Comparison of ENCODE assay signal across 12 mouse cellular contexts in the genomic region with DNA sequence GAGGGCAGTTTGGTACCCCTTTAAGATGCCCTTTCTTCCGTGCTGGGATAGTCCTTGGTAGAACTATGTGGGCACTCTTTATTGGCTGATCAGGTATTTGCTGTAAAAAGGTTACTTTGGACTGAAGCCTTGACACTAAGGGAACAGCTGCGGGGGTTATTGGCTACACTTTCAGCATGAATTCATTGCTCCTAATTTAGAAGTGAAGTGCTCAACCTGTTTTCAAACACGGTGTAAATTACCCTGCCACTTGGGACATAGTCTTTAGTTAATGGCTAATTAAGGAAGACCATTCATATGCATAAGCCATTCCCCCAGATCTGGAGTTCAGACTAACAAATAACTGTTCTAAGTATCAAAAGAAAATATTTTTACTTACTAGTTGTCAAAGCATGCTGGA. TPM values are rescaled to one million over a fixed set of nuclear protein-coding genes. Genes with fewer than 3 reads are reported as not detected.
A peak's percentile ranks its signal among the peaks of the same experiment; 100 is the strongest.
DNase-seq lines count a peak whose midpoint lies in the region; ATAC-seq and TF ChIP-seq lines count a peak whose summit lies in the region.
"Had no signal": no experiment of that assay in that cellular context is flagged by ENCODE, and none has a peak within 500 bp of the region (broad histone marks: within the 10 kb centered on the region; RNA-seq: fewer than 3 reads in every experiment).

No protein-coding gene starts in this region.

- H3K4me2 ChIP-seq in heart, embryonic 15.5 days, result peak overlapping the region; percentile 84
- H3K4me2 ChIP-seq in midbrain, embryonic 15.5 days, result peak overlapping the region; percentile 96
- H3K4me2 ChIP-seq in liver, embryonic 12.5 days, result no peak overlapping the region

- no peaks in the 10 kb centered on the region for H3K9me3 ChIP-seq in heart, embryonic 15.5 days (replicated peaks)
- H3K9me3 ChIP-seq in hindbrain, embryonic 10.5 days, result no peaks in the 10 kb centered on the region
- no peaks in the 10 kb centered on the region for H3K9me3 ChIP-seq in midbrain, embryonic 15.5 days
- H3K9me3 ChIP-seq in liver, embryonic 12.5 days (replicated peaks), result no peaks in the 10 kb centered on the region

- ATAC-seq in heart, embryonic 15.5 days (replicated peaks; ENCODE audit: insufficient number of reproducible peaks, insufficient read depth, low FRiP score, low read depth), result no peak
- no peak for ATAC-seq in midbrain, embryonic 15.5 days (replicated peaks)
- ATAC-seq in liver, embryonic 12.5 days, result no peak

- no peak overlapping the region for H3K27ac ChIP-seq in heart, embryonic 15.5 days
- H3K27ac ChIP-seq in cortical plate, adult 2 months (ENCODE audit: insufficient read depth, low read length), result no peak overlapping the region
- H3K27ac ChIP-seq in hindbrain, embryonic 10.5 days, result no peak overlapping the region
- H3K27ac ChIP-seq in midbrain, embryonic 15.5 days, result no peak overlapping the region
- H3K27ac ChIP-seq in liver, embryonic 12.5 days, result no peak overlapping the region

- TF ChIP-seq POLR2A in cortical plate, adult 2 months (IDR thresholded peaks at IDR 0.05; ENCODE audit: extremely low read depth, insufficient read depth, low read length), result no peak

- peaks cover 68% of the 10 kb centered on the region for H3K27me3 ChIP-seq in heart, embryonic 15.5 days
- H3K27me3 ChIP-seq in hindbrain, embryonic 10.5 days (ENCODE audit: insufficient read depth, poor library complexity, severe bottlenecking), result peaks cover 69% of the 10 kb centered on the region
- peaks cover 25% of the 10 kb centered on the region for H3K27me3 ChIP-seq in midbrain, embryonic 15.5 days (replicated peaks)
- H3K27me3 ChIP-seq in liver, embryonic 12.5 days (replicated peaks), result peaks cover 57% of the 10 kb centered on the region

- no peak for TF ChIP-seq CTCF in cortical plate, adult 2 months (IDR thresholded peaks at IDR 0.05; ENCODE audit: extremely low read depth, insufficient read depth, low read length)

- no peak for DNase-seq in heart, postnatal 10 days
- peak; percentile 5 for DNase-seq in hindbrain, embryonic 10.5 days (ENCODE audit: low spot score)
- DNase-seq in thymus, postnatal 14 days, result no peak
- DNase-seq in spleen, postnatal 10 days (ENCODE audit: low spot score in 2 of 2), result no peak
- DNase-seq: thymus, postnatal 4 days had no signal

- no peaks in the 10 kb centered on the region for H3K36me3 ChIP-seq in heart, embryonic 15.5 days
- no peaks in the 10 kb centered on the region for H3K36me3 ChIP-seq in hindbrain, embryonic 10.5 days
- H3K36me3 ChIP-seq in midbrain, embryonic 15.5 days (replicated peaks), result no peaks in the 10 kb centered on the region
- H3K36me3 ChIP-seq in liver, embryonic 12.5 days, result no peaks in the 10 kb centered on the region

- no peak overlapping the region for H3K9ac ChIP-seq in heart, embryonic 15.5 days
- 0 out of 2 replicates have a peak overlapping the region, but pooled peaks have one; percentile 57 for H3K9ac ChIP-seq in midbrain, embryonic 15.5 days
- H3K9ac ChIP-seq in liver, embryonic 12.5 days, result no peak overlapping the region

- peak overlapping the region; percentile 49; the same call in 1 of the 2 replicates for H3K4me3 ChIP-seq in heart, embryonic 15.5 days
- peak overlapping the region; percentile 65 for H3K4me3 ChIP-seq in cortical plate, adult 2 months (ENCODE audit: insufficient read depth, low read length)
- peak overlapping the region; percentile 64 for H3K4me3 ChIP-seq in hindbrain, embryonic 10.5 days
- H3K4me3 ChIP-seq in midbrain, embryonic 15.5 days, result peak overlapping the region; percentile 66
- H3K4me3 ChIP-seq in liver, embryonic 12.5 days, result no peak overlapping the region
- H3K4me3 ChIP-seq: erythroblast, embryonic 14.5 days; megakaryocyte, embryonic 14.5 days had no signal

- peaks cover 27% of the 10 kb centered on the region for H3K4me1 ChIP-seq in heart, embryonic 15.5 days (replicated peaks)
- H3K4me1 ChIP-seq in cortical plate, adult 2 months (ENCODE audit: control insufficient read depth, insufficient read depth, low read length), result no peaks in the 10 kb centered on the region
- peaks cover 33% of the 10 kb centered on the region for H3K4me1 ChIP-seq in hindbrain, embryonic 10.5 days (replicated peaks)
- H3K4me1 ChIP-seq in midbrain, embryonic 15.5 days, result peaks cover 26% of the 10 kb centered on the region
- H3K4me1 ChIP-seq in liver, embryonic 12.5 days, result no peaks in the 10 kb centered on the region
- H3K4me1 ChIP-seq: megakaryocyte, embryonic 14.5 days had no signal

- WGBS in heart, embryonic 15.5 days, result 11% methylated on average over 3 of the region's 3 CpGs
- WGBS in hindbrain, embryonic 10.5 days, result 8% methylated on average over 3 of the region's 3 CpGs
- WGBS in midbrain, embryonic 15.5 days, result 6% methylated on average over 3 of the region's 3 CpGs
- 8% methylated on average over 3 of the region's 3 CpGs for WGBS in liver, embryonic 12.5 days (ENCODE audit: insufficient replicate concordance)

- intact Hi-C loops in heart, postnatal 10 days (cut with DNase I), result no loop called here

RNA-seq across cellular contexts. Expression of gene Vwc2, which starts 2.7 kb away (rescaled TPM):
- 0.86 and 1.0 TPM in 2 replicates for polyA plus RNA-seq in heart, embryonic 15.5 days (2015; fragmentation: Nextera tagmentation; extraction: Ambion mirVana)
- total RNA-seq in heart, postnatal 10 days (2021), result under 1 TPM in 1 of 2 experiments, not detected in 1; 0.12 TPM
- polyA plus RNA-seq in cortical plate, adult 2 months (2012; rRNA removed), result 6.4 and 7.4 TPM in 2 replicates
- polyA plus RNA-seq in hindbrain, embryonic 10.5 days (2016; fragmentation: Nextera tagmentation; extraction: Ambion mirVana), result 0.30 and 0.57 TPM in 2 replicates
- 9.2 and 9.5 TPM in 2 replicates for polyA plus RNA-seq in midbrain, embryonic 15.5 days (2015; fragmentation: Nextera tagmentation; extraction: Ambion mirVana)
- polyA plus RNA-seq in liver, embryonic 12.5 days (2016; fragmentation: Nextera tagmentation; extraction: Ambion mirVana), result 0.15 and 0.18 TPM in 2 replicates
- total RNA-seq: hematopoietic stem cell, adult 5-6 weeks had no signal
- polyA plus RNA-seq: erythroblast, embryonic 14.5 days had no signal
